Mouse (Mus musculus) telencephalon, adult 2 months (tissue): ENCODE results near the gene Gal3st4.
A peak's percentile ranks its signal among the peaks of the same experiment; 100 is the strongest.

Experiments
- DNase-seq: peaks from one replicate; pipeline ENCODE4 v3.0.0-alpha.2; 2011; ENCODE audit warnings: low read depth, low spot score

The Gal3st4 gene

GRCm38 (mm10) chr5:138272409-138272923, at the start of gene Gal3st4:
Gene Gal3st4 (minus strand): TSS chr5:138272840.
- no peak for DNase-seq

GRCm38 (mm10) chr5:138312795-138313194, 40.2 kb upstream of the Gal3st4 start:
- DNase-seq, result no peak

- DNase-seq, result no peak
Measured at GRCm38 (mm10) chr5:138299613-138300012, 27.0 kb upstream of the Gal3st4 start.

- no peak for DNase-seq
Measured at GRCm38 (mm10) chr5:138294158-138294557, 21.5 kb upstream of the Gal3st4 start.

- no peak for DNase-seq
Measured at GRCm38 (mm10) chr5:138291638-138292037, 19.0 kb upstream of the Gal3st4 start.

- DNase-seq, result no peak
Measured at GRCm38 (mm10) chr5:138287861-138288260, 15.2 kb upstream of the Gal3st4 start.

- DNase-seq, result no peak
Measured at GRCm38 (mm10) chr5:138283540-138283939, 10.9 kb upstream of the Gal3st4 start.

GRCm38 (mm10) chr5:138281798-138282197, 9.2 kb upstream of the Gal3st4 start:
- no peak for DNase-seq

GRCm38 (mm10) chr5:138280829-138281228, 8.2 kb upstream of the Gal3st4 start:
- no peak for DNase-seq

- DNase-seq, result no peak
Measured at GRCm38 (mm10) chr5:138280425-138280768, 7.8 kb upstream of the Gal3st4 start.

GRCm38 (mm10) chr5:138279585-138280424, 7.2 kb upstream of the Gal3st4 start, which contains the start of the genes Gm43720, Gpc2 and Stag3:
Gene Gm43720 (minus strand): TSS chr5:138279958.
Gene Gpc2 (minus strand): TSS chr5:138280005.
Gene Stag3 (plus strand): TSS chr5:138280240.
- DNase-seq, result peak; percentile 80

GRCm38 (mm10) chr5:138277994-138278393, 5.4 kb upstream of the Gal3st4 start:
- no peak for DNase-seq

GRCm38 (mm10) chr5:138275216-138276050, 2.8 kb upstream of the Gal3st4 start:
- DNase-seq, result no peak

- no peak for DNase-seq
Measured at GRCm38 (mm10) chr5:138274186-138274585, 1.5 kb upstream of the Gal3st4 start.

- no peak for DNase-seq
Measured at GRCm38 (mm10) chr5:138271232-138271631, 1.4 kb downstream of the Gal3st4 start.

- DNase-seq, result peak; percentile 32
Measured at GRCm38 (mm10) chr5:138268980-138269379, 3.7 kb downstream of the Gal3st4 start.

GRCm38 (mm10) chr5:138267114-138267513, 5.5 kb downstream of the Gal3st4 start:
- DNase-seq, result no peak

- no peak for DNase-seq
Measured at GRCm38 (mm10) chr5:138265712-138266111, 6.9 kb downstream of the Gal3st4 start.

GRCm38 (mm10) chr5:138264207-138264578, 8.4 kb downstream of the Gal3st4 start:
- no peak for DNase-seq

- peak; percentile 88 for DNase-seq
Measured at GRCm38 (mm10) chr5:138263260-138264206, 9.1 kb downstream of the Gal3st4 start, which contains the start of gene BC037034. Gene BC037034 (minus strand): TSS chr5:138264033.
